Mouse (Mus musculus): ENCODE measurements around the gene Spink8. TPM values are rescaled to one million over a fixed set of nuclear protein-coding genes. Genes with fewer than 3 reads are reported as not detected.

The Spink8 gene
- polyA plus RNA-seq, 1 experiment from 2014 or later, result not detected

DNA sequence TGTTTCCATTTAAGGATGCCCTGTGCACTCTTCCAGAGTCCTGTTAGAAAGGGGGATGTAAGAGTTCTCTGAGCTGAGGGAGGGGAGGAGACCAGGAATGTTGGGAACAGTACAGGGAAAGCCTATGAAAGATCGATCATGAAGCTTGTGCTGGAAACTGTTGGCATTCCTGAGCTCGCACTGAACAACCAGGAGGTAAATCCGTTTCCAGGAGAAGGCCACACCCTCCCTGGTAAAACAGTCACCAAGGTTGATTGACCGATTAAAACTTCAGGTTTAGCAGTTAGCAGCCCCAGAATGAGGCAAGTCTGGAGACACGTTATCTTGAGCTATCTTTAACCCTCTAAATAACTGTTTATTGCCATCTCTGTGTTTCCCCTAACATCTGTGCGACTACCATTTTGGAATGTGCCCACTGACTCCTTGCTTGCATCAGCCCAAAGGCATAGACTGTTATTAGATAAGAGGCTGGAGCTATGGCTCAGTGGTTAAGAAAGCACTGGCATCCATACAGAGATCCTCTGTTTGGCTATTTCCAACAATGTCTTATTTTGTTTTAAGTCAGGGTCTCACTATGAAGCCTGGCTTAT lies 59.0 kb downstream of the Spink8 start:
- H3K9me3 ChIP-seq, result no peaks in the 10 kb centered on the region
- no peak overlapping the region for H3K4me2 ChIP-seq
- H3K36me3 ChIP-seq, result no peaks in the 10 kb centered on the region
- WGBS, result 33% methylated on average over 6 of the region's 6 CpGs
- H3K27ac ChIP-seq (replicated peaks), result no peak overlapping the region
- ATAC-seq (ENCODE audit: extremely low read depth, insufficient number of reproducible peaks, low FRiP score, low TSS enrichment), result no peak
- H3K4me1 ChIP-seq, result peaks cover 3% of the 10 kb centered on the region
- H3K4me3 ChIP-seq, result no peak overlapping the region
- no peaks in the 10 kb centered on the region for H3K27me3 ChIP-seq (replicated peaks)
- H3K9ac ChIP-seq, result no peak overlapping the region

DNA sequence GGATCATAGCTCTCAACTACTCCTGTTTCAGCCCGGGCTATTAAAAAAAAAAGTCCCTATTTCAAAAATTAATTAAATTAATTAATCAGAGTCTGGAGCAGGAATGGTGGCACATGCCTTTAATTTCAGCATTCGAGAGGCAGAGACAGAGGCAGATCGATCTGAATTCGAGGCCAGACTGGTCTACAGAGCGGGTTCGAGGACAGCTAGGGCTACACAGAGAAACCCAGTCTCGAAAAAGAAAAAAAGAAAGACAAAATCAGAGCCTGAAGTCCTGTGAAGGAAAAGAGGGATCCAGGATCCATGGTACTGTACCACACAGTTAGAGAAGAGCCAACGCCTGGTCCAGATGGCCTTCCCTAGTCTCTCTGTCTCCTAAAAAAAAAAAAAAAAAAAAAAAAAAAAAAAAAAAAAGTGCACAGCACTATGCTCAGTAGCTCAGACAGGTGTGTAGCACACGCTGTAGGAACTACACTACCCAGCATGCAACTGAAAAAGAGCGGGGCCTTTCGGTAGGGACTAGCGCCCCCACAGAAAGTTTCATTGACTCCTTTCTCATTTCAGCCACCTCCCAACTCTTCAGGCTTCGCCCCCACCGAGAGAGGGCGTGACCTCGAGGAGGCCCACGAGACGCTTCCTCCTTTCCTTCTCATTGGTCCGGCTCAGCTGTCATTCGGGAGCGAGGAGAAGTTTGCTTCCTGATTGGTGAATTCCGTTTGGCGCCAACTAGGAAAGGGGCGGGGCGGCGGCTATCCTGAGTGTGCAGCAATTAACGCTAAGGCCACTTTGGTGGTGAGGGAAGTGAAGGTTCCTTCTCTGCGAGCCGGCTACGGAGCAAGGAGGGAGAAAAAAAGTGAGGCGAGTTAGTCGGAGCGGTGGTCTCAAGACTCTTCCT lies 63.0 kb downstream of the Spink8 start, which contains the start of gene Cdc25a:
Gene Cdc25a, plus strand, starts transcription at position 783 of the 895 bp plus-strand sequence.
- Histone ChIP-seq H3K4me1 (peaks cover 20% of the 10 kb centered on the region), H3K9ac (peak within 1 kb of the TSS; percentile 99), H3K4me2 (peak within 1 kb of the TSS; percentile 82), H3K36me3 (peaks cover 28% of the 10 kb centered on the region), H3K27ac (replicated peaks) (peak within 1 kb of the TSS; percentile 94), H3K9me3 (no peaks in the 10 kb centered on the region), H3K4me3 (peak within 1 kb of the TSS; percentile 99), H3K27me3 (replicated peaks) (no peaks in the 10 kb centered on the region)
- 5% methylated on average over 33 of the region's 33 CpGs for WGBS
- peak; percentile 88 for ATAC-seq (ENCODE audit: extremely low read depth, insufficient number of reproducible peaks, low FRiP score, low TSS enrichment)

DNA sequence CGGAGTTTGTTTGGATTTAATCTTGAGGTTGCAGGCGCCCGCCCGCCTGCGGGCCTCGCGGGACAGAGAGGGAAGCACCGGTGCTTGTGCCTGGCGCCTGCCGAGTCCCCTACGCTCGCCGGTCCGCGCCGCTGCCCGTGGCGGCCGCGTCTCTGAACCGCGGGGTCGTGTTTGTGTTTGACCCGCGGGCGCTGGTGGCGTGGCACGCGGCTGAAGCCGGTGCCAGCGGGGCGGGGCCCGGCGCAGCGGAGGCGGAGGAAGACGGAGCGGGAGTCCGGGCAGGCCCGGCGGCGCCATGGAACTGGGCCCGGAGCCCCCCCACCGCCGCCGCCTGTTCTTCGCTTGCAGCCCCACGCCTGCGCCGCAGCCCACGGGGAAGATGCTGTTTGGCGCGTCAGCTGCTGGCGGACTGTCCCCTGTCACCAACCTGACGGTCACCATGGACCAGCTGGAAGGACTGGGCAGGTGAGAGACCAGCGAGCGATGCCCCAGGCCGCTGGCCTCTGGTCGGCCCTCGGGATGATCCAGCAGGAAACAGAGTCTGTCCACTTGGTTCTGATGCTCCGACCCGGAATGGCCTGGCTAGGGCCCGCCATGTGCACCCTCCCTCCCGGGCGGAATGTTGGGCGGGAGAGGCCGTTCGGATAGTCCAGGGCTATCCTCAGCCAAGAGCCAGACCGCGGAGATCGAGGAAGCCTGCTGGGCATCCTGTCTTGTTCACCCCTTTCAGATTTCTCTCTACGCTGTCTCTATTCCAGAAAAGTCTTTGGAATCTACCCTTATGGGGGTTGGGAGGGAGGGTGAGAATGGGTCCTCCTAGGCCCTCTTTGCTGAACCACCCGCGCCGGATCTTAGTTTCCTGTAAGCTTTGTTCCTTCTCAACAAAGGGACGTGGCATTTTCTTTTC lies 63.9 kb downstream of the Spink8 start:
- H3K4me2 ChIP-seq, result peak overlapping the region; percentile 82
- peak overlapping the region; percentile 99 for H3K9ac ChIP-seq
- WGBS, result under 1% methylated on average over 76 of the region's 76 CpGs
- no peaks in the 10 kb centered on the region for H3K9me3 ChIP-seq
- H3K27ac ChIP-seq (replicated peaks), result peak overlapping the region; percentile 94
- peaks cover 20% of the 10 kb centered on the region for H3K4me1 ChIP-seq
- no peaks in the 10 kb centered on the region for H3K27me3 ChIP-seq (replicated peaks)
- peak; percentile 70 for ATAC-seq (ENCODE audit: extremely low read depth, insufficient number of reproducible peaks, low FRiP score, low TSS enrichment)
- H3K4me3 ChIP-seq, result peak overlapping the region; percentile 99
- H3K36me3 ChIP-seq, result peaks cover 37% of the 10 kb centered on the region

Other genes starting within 250 kb of the Spink8 start
- not detected in 2 replicates for gene Fbxw15, start 244.0 kb upstream of the Spink8 start, polyA plus RNA-seq (2015; fragmentation: Nextera tagmentation; extraction: Ambion mirVana)
- gene Fbxw24, start 186.2 kb upstream of the Spink8 start, polyA plus RNA-seq (2015; fragmentation: Nextera tagmentation; extraction: Ambion mirVana), result not detected in 2 replicates
- gene Fbxw25, start 147.6 kb upstream of the Spink8 start, polyA plus RNA-seq (2015; fragmentation: Nextera tagmentation; extraction: Ambion mirVana), result not detected in 2 replicates
- not detected in 2 replicates for gene Fbxw18, start 109.6 kb upstream of the Spink8 start, polyA plus RNA-seq (2015; fragmentation: Nextera tagmentation; extraction: Ambion mirVana)
- gene Fbxw26, start 66.2 kb upstream of the Spink8 start, polyA plus RNA-seq (2015; fragmentation: Nextera tagmentation; extraction: Ambion mirVana), result not detected in 2 replicates
- gene Fbxw27, start 21.6 kb upstream of the Spink8 start, polyA plus RNA-seq (2015; fragmentation: Nextera tagmentation; extraction: Ambion mirVana), result not detected in 2 replicates
- 59.9 and 61.4 TPM in 2 replicates for gene Nme6, start 20.5 kb downstream of the Spink8 start, polyA plus RNA-seq (2015; fragmentation: Nextera tagmentation; extraction: Ambion mirVana)
- gene Camp, start 37.3 kb downstream of the Spink8 start, polyA plus RNA-seq (2015; fragmentation: Nextera tagmentation; extraction: Ambion mirVana), result 0.74 and 1.5 TPM in 2 replicates
- 17.8 and 19.5 TPM in 2 replicates for gene Cdc25a, start 63.3 kb downstream of the Spink8 start, polyA plus RNA-seq (2015; fragmentation: Nextera tagmentation; extraction: Ambion mirVana)
- gene Map4, start 119.2 kb downstream of the Spink8 start, polyA plus RNA-seq (2015; fragmentation: Nextera tagmentation; extraction: Ambion mirVana), result 77.3 and 82.0 TPM in 2 replicates